Mouse (Mus musculus): ENCODE data around the gene Nudt3.

- TF ChIP-seq CTCF (IDR thresholded peaks at IDR 0.05; ENCODE audit: borderline replicate concordance, control insufficient read depth, extremely low read depth, insufficient read depth, low read length, poor library complexity) (no peak), POLR2A (IDR thresholded peaks at IDR 0.05; ENCODE audit: control insufficient read depth, extremely low read depth, insufficient read depth, low read length, poor library complexity) (no peak)
Measured at GRCm38 (mm10) chr17:27643101-27643500, 19.8 kb upstream of the Nudt3 start.
